In the genomic region with DNA sequence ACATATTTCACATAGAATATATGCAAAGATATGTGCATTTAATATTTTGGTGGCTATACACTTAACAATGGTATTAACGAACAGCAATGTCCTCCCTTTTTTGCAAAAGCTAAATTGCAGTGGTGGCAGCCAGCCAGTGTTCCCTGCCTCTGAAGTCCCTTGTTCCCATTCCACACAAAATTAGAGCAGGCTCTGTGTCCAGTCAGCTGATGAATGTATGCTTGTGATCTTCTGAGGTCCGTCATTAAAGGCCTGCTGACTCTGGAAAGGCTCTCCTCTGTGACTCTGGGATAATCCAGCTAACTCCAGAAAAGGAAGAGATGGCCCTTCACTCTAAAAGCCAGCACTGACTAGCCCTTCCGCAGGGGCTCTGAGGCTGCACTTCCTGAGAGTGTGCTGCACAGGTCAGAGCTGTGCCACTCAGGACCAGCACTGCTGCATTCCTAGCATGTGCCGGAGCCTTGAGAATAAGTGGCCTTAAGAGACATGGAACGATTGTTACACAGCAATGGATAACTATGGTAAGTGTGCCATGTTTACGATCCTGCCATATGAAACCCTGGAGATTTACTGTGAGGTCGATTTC, we compare ENCODE assay signal across 8 mouse cellular contexts. TPM values are rescaled to one million over a fixed set of nuclear protein-coding genes. Genes with fewer than 3 reads are reported as not detected.
DNase-seq lines count a peak whose midpoint lies in the region; ATAC-seq and TF ChIP-seq lines count a peak whose summit lies in the region.

No protein-coding gene starts in this region.

- ATAC-seq in hindbrain, embryonic 13.5 days (ENCODE audit: low FRiP score) = no peak
- no peak for ATAC-seq in liver, embryonic 12.5 days

- no peak overlapping the region for H3K4me3 ChIP-seq in hindbrain, embryonic 13.5 days
- H3K4me3 ChIP-seq in hindbrain, embryonic 10.5 days = no peak overlapping the region
- peak overlapping the region; percentile 37; the same call in 1 of the 2 replicates for H3K4me3 ChIP-seq in E14TG2a.4 (replicated peaks; ENCODE audit: low read length)
- H3K4me3 ChIP-seq in liver, embryonic 12.5 days = no peak overlapping the region

- 73% methylated on average over 7 of the region's 7 CpGs for WGBS in hindbrain, embryonic 13.5 days
- WGBS in hindbrain, embryonic 10.5 days = 82% methylated on average over 7 of the region's 7 CpGs
- 79% methylated on average over 7 of the region's 7 CpGs for WGBS in liver, embryonic 12.5 days (ENCODE audit: insufficient replicate concordance)

- H3K9ac ChIP-seq in hindbrain, embryonic 13.5 days = no peak overlapping the region; the same call in 1 of the 2 replicates
- no peak overlapping the region for H3K9ac ChIP-seq in liver, embryonic 12.5 days

- no peaks in the 10 kb centered on the region for H3K27me3 ChIP-seq in hindbrain, embryonic 13.5 days
- no peaks in the 10 kb centered on the region for H3K27me3 ChIP-seq in hindbrain, embryonic 10.5 days (ENCODE audit: insufficient read depth, poor library complexity, severe bottlenecking)
- no peaks in the 10 kb centered on the region for H3K27me3 ChIP-seq in E14TG2a.4 (ENCODE audit: insufficient read depth, low read length)
- H3K27me3 ChIP-seq in liver, embryonic 12.5 days (replicated peaks) = no peaks in the 10 kb centered on the region

- H3K4me2 ChIP-seq in hindbrain, embryonic 13.5 days = no peak overlapping the region
- no peak overlapping the region for H3K4me2 ChIP-seq in liver, embryonic 12.5 days

- H3K4me1 ChIP-seq in hindbrain, embryonic 13.5 days (replicated peaks) = peaks cover 5% of the 10 kb centered on the region; the same call in 1 of the 2 replicates
- no peaks in the 10 kb centered on the region for H3K4me1 ChIP-seq in hindbrain, embryonic 10.5 days (replicated peaks)
- H3K4me1 ChIP-seq in E14TG2a.4 (replicated peaks; ENCODE audit: low read depth, low read length) = peaks cover 44% of the 10 kb centered on the region
- peaks cover 33% of the 10 kb centered on the region for H3K4me1 ChIP-seq in liver, embryonic 12.5 days

- H3K9me3 ChIP-seq in hindbrain, embryonic 13.5 days = no peaks in the 10 kb centered on the region
- H3K9me3 ChIP-seq in hindbrain, embryonic 10.5 days = no peaks in the 10 kb centered on the region
- peaks cover 8% of the 10 kb centered on the region for H3K9me3 ChIP-seq in E14TG2a.4 (ENCODE audit: low read length)
- H3K9me3 ChIP-seq in liver, embryonic 12.5 days (replicated peaks) = no peaks in the 10 kb centered on the region

- TF ChIP-seq CTCF in E14TG2a.4 (conservative IDR thresholded peaks at IDR 0.05; ENCODE audit: low read length) = no peak

- H3K27ac ChIP-seq in hindbrain, embryonic 13.5 days = peak overlapping the region; percentile 40
- H3K27ac ChIP-seq in hindbrain, embryonic 10.5 days = no peak overlapping the region
- no peak overlapping the region for H3K27ac ChIP-seq in liver, embryonic 12.5 days

- H3K36me3 ChIP-seq in hindbrain, embryonic 13.5 days = no peaks in the 10 kb centered on the region
- H3K36me3 ChIP-seq in hindbrain, embryonic 10.5 days = no peaks in the 10 kb centered on the region
- peaks cover 7% of the 10 kb centered on the region for H3K36me3 ChIP-seq in E14TG2a.4 (ENCODE audit: insufficient read depth, low read length)
- no peaks in the 10 kb centered on the region for H3K36me3 ChIP-seq in liver, embryonic 12.5 days

- DNase-seq in adrenal gland, postnatal 10 days = peak; percentile 20
- no peak for DNase-seq in adrenal gland, adult 18-20 months (ENCODE audit: low spot score in 2 of 2)
- DNase-seq in hindbrain, embryonic 10.5 days (ENCODE audit: low spot score) = no peak
- peak; percentile 69 for DNase-seq in kidney, postnatal 10 days
- DNase-seq in cerebellum, adult 9-11 months = no peak

RNA-seq across cellular contexts. Expression of a gene that starts 51.0 kb away (rescaled TPM):
- total RNA-seq in adrenal gland, postnatal 10 days (2021) = 10 to 100 TPM; 83.5 to 88.6 TPM
- 10 to 100 TPM; 62.0 to 73.4 TPM for total RNA-seq in adrenal gland, adult 18-20 months (2021)
- polyA plus RNA-seq in hindbrain, embryonic 13.5 days (2015; fragmentation: Nextera tagmentation; extraction: Ambion mirVana) = 99.5 and 101 TPM in 2 replicates
- 54.7 and 72.0 TPM in 2 replicates for polyA plus RNA-seq in hindbrain, embryonic 10.5 days (2016; fragmentation: Nextera tagmentation; extraction: Ambion mirVana)
- 36.9 and 37.8 TPM in 2 replicates for polyA plus RNA-seq in liver, embryonic 12.5 days (2016; fragmentation: Nextera tagmentation; extraction: Ambion mirVana)

Comparison
In these comparisons a context has a peak if more than half of its experiments do, and no peak if none do; other contexts are left out.
1. DNase-seq: peak in adrenal gland, postnatal 10 days (single experiment) and kidney, postnatal 10 days (single experiment); none in adrenal gland, adult 18-20 months (0 of 2), hindbrain, embryonic 10.5 days (single experiment) and cerebellum, adult 9-11 months (single experiment).